ENCODE assay signal across 21 mouse cellular contexts in the genomic region with DNA sequence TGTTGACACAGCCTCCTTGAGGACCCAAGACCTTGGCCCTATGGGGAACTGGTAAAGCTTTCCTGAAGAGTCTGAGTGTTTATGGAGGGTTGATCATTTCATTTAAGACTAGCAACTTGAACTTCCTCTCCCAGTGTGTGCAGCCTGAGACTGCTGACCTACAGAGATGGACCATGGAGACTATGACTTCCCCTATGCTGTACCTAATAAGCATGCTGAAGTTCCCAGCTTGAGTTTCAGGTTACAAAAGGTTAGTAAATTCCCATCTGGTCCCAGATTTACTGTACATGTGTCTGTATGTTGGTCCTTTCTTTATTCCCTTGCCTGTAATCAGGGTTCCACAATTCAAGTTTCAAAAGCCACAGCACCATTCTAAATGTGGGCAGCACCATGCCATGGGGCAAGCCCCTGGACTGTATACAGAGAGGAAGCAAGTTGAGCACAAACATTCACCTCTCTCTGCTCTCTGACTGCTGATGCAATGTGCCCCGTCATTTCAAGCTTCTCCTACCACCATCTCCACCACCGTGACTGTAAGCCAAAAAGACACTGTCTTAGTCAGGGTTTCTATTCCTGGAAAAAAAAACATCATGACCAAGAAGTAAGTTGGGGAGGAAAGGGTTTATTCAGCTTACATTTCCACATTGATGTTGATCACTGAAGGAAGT.
DNase-seq lines count a peak whose midpoint lies in the region; ATAC-seq and TF ChIP-seq lines count a peak whose summit lies in the region.
"Had no signal": no experiment of that assay in that cellular context is flagged by ENCODE, and none has a peak within 500 bp of the region (broad histone marks: within the 10 kb centered on the region; RNA-seq: fewer than 3 reads in every experiment).

No protein-coding gene starts in this region.

- H3K4me1 ChIP-seq in liver, adult 2 months (ENCODE audit: control insufficient read depth, insufficient read depth, low read length) = no peaks in the 10 kb centered on the region
- no peaks in the 10 kb centered on the region for H3K4me1 ChIP-seq in liver, embryonic 11.5 days (replicated peaks; ENCODE audit: control insufficient read depth, insufficient read depth, low read length)
- H3K4me1 ChIP-seq in liver, embryonic 16.5 days (ENCODE audit: control insufficient read depth, low read depth, low read length) = no peaks in the 10 kb centered on the region
- no peaks in the 10 kb centered on the region for H3K4me1 ChIP-seq in liver, postnatal 0 days (ENCODE audit: insufficient read depth)
- H3K4me1 ChIP-seq: embryonic facial prominence, embryonic 12.5 days; forebrain, embryonic 13.5 days; forebrain, embryonic 15.5 days had no signal

- no peak for TF ChIP-seq CTCF in liver, adult 2 months (IDR thresholded peaks at IDR 0.05; ENCODE audit: low read depth, low read length)
- no peak for TF ChIP-seq CTCF in liver, postnatal 0 days (IDR thresholded peaks at IDR 0.05; ENCODE audit: low read depth)

- 66% methylated on average over 2 of the region's 2 CpGs for WGBS in liver, adult 2 months
- 75% methylated on average over 2 of the region's 2 CpGs for WGBS in liver, embryonic 11.5 days
- 49% methylated on average over 2 of the region's 2 CpGs for WGBS in liver, embryonic 16.5 days (ENCODE audit: insufficient replicate concordance)
- WGBS in liver, postnatal 0 days (ENCODE audit: insufficient replicate concordance) = 68% methylated on average over 2 of the region's 2 CpGs

- TF ChIP-seq EP300 in liver, postnatal 0 days (IDR thresholded peaks at IDR 0.05; ENCODE audit: low read depth) = no peak

- no peaks in the 10 kb centered on the region for H3K36me3 ChIP-seq in liver, adult 2 months (ENCODE audit: control insufficient read depth, insufficient read depth, low read length)
- H3K36me3 ChIP-seq in liver, embryonic 11.5 days (ENCODE audit: control insufficient read depth, insufficient read depth, low read length) = no peaks in the 10 kb centered on the region
- no peaks in the 10 kb centered on the region for H3K36me3 ChIP-seq in liver, embryonic 16.5 days (ENCODE audit: control insufficient read depth, insufficient read depth)
- H3K36me3 ChIP-seq in liver, postnatal 0 days (replicated peaks; ENCODE audit: insufficient read depth, low read length) = no peaks in the 10 kb centered on the region
- H3K36me3 ChIP-seq: embryonic facial prominence, embryonic 10.5 days; embryonic facial prominence, embryonic 12.5 days; forebrain, embryonic 15.5 days; G1E had no signal

- DNase-seq in liver, adult 2 months (ENCODE audit: extremely low read depth, low read depth, low spot score) = peak; percentile 13
- no peak for DNase-seq in liver, embryonic 11.5 days (ENCODE audit: low spot score)
- no peak for DNase-seq in liver
- DNase-seq in liver, postnatal 0 days = no peak
- DNase-seq in ovary, adult 18-20 months (ENCODE audit: low spot score) = no peak
- DNase-seq: adrenal gland, adult 8-10 months; adrenal gland, postnatal 14 days; adrenal gland, postnatal 36 days; cerebellum, adult 11-12 months; cerebellum, adult 2 months; cerebellum, adult 9-10 months; cerebellum, postnatal 10 days; cerebellum, postnatal 25 days had no signal

- H3K9ac ChIP-seq in liver, adult 2 months (ENCODE audit: low read depth, low read length) = no peak overlapping the region
- no peak overlapping the region for H3K9ac ChIP-seq in liver, embryonic 11.5 days (ENCODE audit: low read depth, low read length)
- no peak overlapping the region for H3K9ac ChIP-seq in liver, embryonic 16.5 days (ENCODE audit: low read depth, low read length)
- no peak overlapping the region for H3K9ac ChIP-seq in liver, postnatal 0 days (replicated peaks)
- H3K9ac ChIP-seq: embryonic facial prominence, embryonic 12.5 days; forebrain, embryonic 13.5 days; forebrain, embryonic 15.5 days had no signal

- H3K4me2 ChIP-seq in liver, embryonic 11.5 days = no peak overlapping the region
- H3K4me2 ChIP-seq in liver, embryonic 16.5 days (ENCODE audit: low read depth, low read length) = no peak overlapping the region
- H3K4me2 ChIP-seq in liver, postnatal 0 days (ENCODE audit: low read depth, low read length) = no peak overlapping the region
- H3K4me2 ChIP-seq: embryonic facial prominence, embryonic 12.5 days; forebrain, embryonic 13.5 days; forebrain, embryonic 15.5 days had no signal

- H3K27ac ChIP-seq in liver, adult 2 months (replicated peaks; ENCODE audit: insufficient read depth, low read depth, low read length) = no peak overlapping the region
- no peak overlapping the region for H3K27ac ChIP-seq in liver, embryonic 11.5 days (ENCODE audit: low read depth, low read length)
- H3K27ac ChIP-seq in liver, embryonic 16.5 days (ENCODE audit: low read length) = no peak overlapping the region
- H3K27ac ChIP-seq in liver, postnatal 0 days (ENCODE audit: low read depth) = no peak overlapping the region
- H3K27ac ChIP-seq: embryonic facial prominence, embryonic 10.5 days; embryonic facial prominence, embryonic 12.5 days; forebrain, embryonic 13.5 days; forebrain, embryonic 15.5 days had no signal

- no peak overlapping the region for H3K4me3 ChIP-seq in liver, adult 2 months (ENCODE audit: insufficient read depth, low read depth, low read length)
- no peak overlapping the region for H3K4me3 ChIP-seq in liver, embryonic 11.5 days (ENCODE audit: low read depth, low read length)
- no peak overlapping the region for H3K4me3 ChIP-seq in liver, embryonic 16.5 days (ENCODE audit: low read depth, low read length)
- H3K4me3 ChIP-seq in liver, postnatal 0 days (ENCODE audit: low read depth, low read length) = no peak overlapping the region
- H3K4me3 ChIP-seq: embryonic facial prominence, embryonic 10.5 days; embryonic facial prominence, embryonic 12.5 days; forebrain, embryonic 13.5 days; forebrain, embryonic 15.5 days had no signal

- no peaks in the 10 kb centered on the region for H3K9me3 ChIP-seq in liver, embryonic 11.5 days (ENCODE audit: control insufficient read depth, low read length)
- H3K9me3 ChIP-seq in liver, embryonic 16.5 days (replicated peaks; ENCODE audit: control insufficient read depth, low read length) = no peaks in the 10 kb centered on the region
- H3K9me3 ChIP-seq in liver, postnatal 0 days (ENCODE audit: low read length) = no peaks in the 10 kb centered on the region
- H3K9me3 ChIP-seq: embryonic facial prominence, embryonic 12.5 days; forebrain, embryonic 13.5 days; forebrain, embryonic 15.5 days; G1E had no signal

- no peaks in the 10 kb centered on the region for H3K27me3 ChIP-seq in liver, adult 2 months (ENCODE audit: control insufficient read depth, insufficient read depth, low read length)
- no peaks in the 10 kb centered on the region for H3K27me3 ChIP-seq in liver, embryonic 11.5 days (replicated peaks; ENCODE audit: control insufficient read depth, insufficient read depth, low read length)
- no peaks in the 10 kb centered on the region for H3K27me3 ChIP-seq in liver, embryonic 16.5 days (ENCODE audit: control insufficient read depth, insufficient read depth, low read depth, low read length)
- no peaks in the 10 kb centered on the region for H3K27me3 ChIP-seq in liver, postnatal 0 days (ENCODE audit: insufficient read depth, low read length)
- H3K27me3 ChIP-seq: embryonic facial prominence, embryonic 12.5 days; forebrain, embryonic 13.5 days; forebrain, embryonic 15.5 days had no signal

- ATAC-seq in liver, embryonic 11.5 days (replicated peaks; ENCODE audit: low FRiP score) = no peak
- peak; percentile 43; the same call in 1 of the 2 replicates for ATAC-seq in liver, embryonic 16.5 days (ENCODE audit: low read depth)
- ATAC-seq in liver, postnatal 0 days = peak; percentile 80
- ATAC-seq: activated CD4-positive, CD25-positive, alpha-beta regulatory T cell, adult 4 months; forebrain, embryonic 13.5 days; forebrain, embryonic 15.5 days; Patski had no signal

- TF ChIP-seq POLR2A in liver, adult 2 months (IDR thresholded peaks at IDR 0.05; ENCODE audit: extremely low read depth, insufficient read depth, low read length) = no peak

- no peaks in the 10 kb centered on the region for H3K79me2 ChIP-seq in liver, adult 2 months (ENCODE audit: control insufficient read depth, insufficient read depth, low read length)
